In the genomic region with DNA sequence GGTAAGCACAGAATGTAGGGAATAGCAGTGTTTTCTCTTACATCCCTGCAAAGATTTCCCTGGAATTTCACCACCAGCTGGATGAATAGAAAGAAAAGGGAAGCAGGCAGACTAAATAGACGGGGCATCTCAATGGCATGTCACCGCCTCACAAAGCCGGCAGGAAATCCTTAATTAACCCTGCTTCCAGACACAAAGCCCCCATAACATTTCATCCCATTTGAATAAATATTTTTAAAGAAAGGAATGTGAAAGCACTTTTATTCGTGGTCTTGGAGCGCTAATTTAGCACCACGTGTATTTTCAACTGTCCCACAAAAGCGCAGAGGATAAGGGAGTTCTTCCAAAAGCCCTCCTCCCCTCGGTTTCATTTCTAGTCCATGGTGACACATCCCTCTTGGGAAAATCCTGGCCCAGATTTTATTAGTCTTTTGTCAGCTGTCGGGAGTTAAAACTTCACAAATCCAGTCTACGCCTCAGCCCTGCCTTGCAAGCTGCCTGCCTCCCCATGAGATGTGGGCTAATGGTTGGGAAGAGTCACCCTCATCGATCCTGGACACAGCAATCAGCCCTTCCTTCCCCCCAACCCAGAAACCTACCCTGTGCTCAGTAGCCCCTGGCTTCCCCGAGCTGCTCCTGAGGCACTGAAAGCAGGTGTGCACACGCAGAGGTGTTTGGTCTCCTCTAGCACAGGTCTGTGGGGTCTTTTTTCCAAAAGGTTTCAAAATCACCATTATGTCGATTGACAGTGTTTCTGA, we compare ENCODE assay signal across 8 mouse cellular contexts. TPM values are rescaled to one million over a fixed set of nuclear protein-coding genes. Genes with fewer than 3 reads are reported as not detected.
DNase-seq lines count a peak whose midpoint lies in the region; ATAC-seq and TF ChIP-seq lines count a peak whose summit lies in the region.

No protein-coding gene starts in this region.

- H3K4me2 ChIP-seq in forebrain, embryonic 14.5 days (ENCODE audit: low read length), result peak overlapping the region; percentile 24
- peak overlapping the region; percentile 40 for H3K4me2 ChIP-seq in stomach, embryonic 16.5 days (ENCODE audit: low read depth, low read length)

- no peaks in the 10 kb centered on the region for H3K36me3 ChIP-seq in spleen, adult 2 months (ENCODE audit: control insufficient read depth, insufficient read depth, low read length)
- no peaks in the 10 kb centered on the region for H3K36me3 ChIP-seq in forebrain, embryonic 14.5 days (ENCODE audit: control insufficient read depth, insufficient read depth, low read length)
- no peaks in the 10 kb centered on the region for H3K36me3 ChIP-seq in limb, embryonic 10.5 days
- no peaks in the 10 kb centered on the region for H3K36me3 ChIP-seq in stomach, embryonic 16.5 days (ENCODE audit: control insufficient read depth, insufficient read depth, low read length)

- TF ChIP-seq POLR2A in spleen, adult 2 months (IDR thresholded peaks at IDR 0.05; ENCODE audit: low read depth, low read length), result no peak

- peak; percentile 67 for ATAC-seq in forebrain, embryonic 14.5 days
- no peak for ATAC-seq in stomach, embryonic 16.5 days (ENCODE audit: insufficient read depth, low FRiP score)

- no peak for TF ChIP-seq CTCF in spleen, adult 2 months (IDR thresholded peaks at IDR 0.05; ENCODE audit: extremely low read depth, insufficient read depth, insufficient read length, insufficient replicate concordance)

- H3K27ac ChIP-seq in spleen, adult 2 months (ENCODE audit: insufficient read depth, low read length), result 0 out of 2 replicates have a peak overlapping the region, but pooled peaks have one; percentile 38
- peak overlapping the region; percentile 76 for H3K27ac ChIP-seq in forebrain, embryonic 14.5 days (ENCODE audit: low read depth, low read length)
- H3K27ac ChIP-seq in limb, embryonic 10.5 days, result peak overlapping the region; percentile 88
- H3K27ac ChIP-seq in stomach, embryonic 16.5 days (ENCODE audit: low read length), result peak overlapping the region; percentile 17; the same call in 1 of the 2 replicates

- no peaks in the 10 kb centered on the region for H3K9me3 ChIP-seq in forebrain, embryonic 14.5 days (replicated peaks; ENCODE audit: control insufficient read depth, low read length)
- H3K9me3 ChIP-seq in limb, embryonic 10.5 days (replicated peaks), result no peaks in the 10 kb centered on the region
- H3K9me3 ChIP-seq in stomach, embryonic 16.5 days (replicated peaks; ENCODE audit: control insufficient read depth, low read length), result no peaks in the 10 kb centered on the region

- no peak for DNase-seq in spleen, adult 2 months (ENCODE audit: low read depth in 1 of 2, low spot score in 2 of 2)
- no peak for DNase-seq in spleen, postnatal 14 days (ENCODE audit: low spot score in 2 of 2)
- peak; percentile 78 for DNase-seq in forebrain, embryonic 14.5 days (ENCODE audit: low spot score)
- no peak for DNase-seq in limb, embryonic 10.5 days (ENCODE audit: low spot score)
- no peak for DNase-seq in urinary bladder, postnatal 25 days (ENCODE audit: low spot score)
- no peak for DNase-seq in layer of hippocampus, postnatal 36 days
- DNase-seq in right cerebral cortex, adult 18-20 months, result no peak

- H3K4me1 ChIP-seq in spleen, adult 2 months (ENCODE audit: control insufficient read depth, insufficient read depth, insufficient read length), result peaks cover 7% of the 10 kb centered on the region; the same call in 1 of the 2 replicates
- peaks cover 22% of the 10 kb centered on the region for H3K4me1 ChIP-seq in forebrain, embryonic 14.5 days (ENCODE audit: control insufficient read depth, insufficient read depth, low read length)
- peaks cover 45% of the 10 kb centered on the region for H3K4me1 ChIP-seq in limb, embryonic 10.5 days
- peaks cover 4% of the 10 kb centered on the region; the same call in 1 of the 2 replicates for H3K4me1 ChIP-seq in stomach, embryonic 16.5 days (ENCODE audit: control insufficient read depth, insufficient read depth, low read length)

- no peak overlapping the region for H3K4me3 ChIP-seq in spleen, adult 2 months (ENCODE audit: extremely low read depth, insufficient read depth, insufficient read length)
- no peak overlapping the region for H3K4me3 ChIP-seq in forebrain, embryonic 14.5 days (ENCODE audit: low read depth, low read length)
- H3K4me3 ChIP-seq in limb, embryonic 10.5 days, result no peak overlapping the region
- no peak overlapping the region; the same call in 1 of the 2 replicates for H3K4me3 ChIP-seq in stomach, embryonic 16.5 days (replicated peaks; ENCODE audit: low read length)

- no peaks in the 10 kb centered on the region for H3K27me3 ChIP-seq in spleen, adult 2 months (ENCODE audit: control insufficient read depth, insufficient read depth, low read length)
- H3K27me3 ChIP-seq in forebrain, embryonic 14.5 days (replicated peaks; ENCODE audit: control insufficient read depth, insufficient read depth, low read length), result peaks cover 53% of the 10 kb centered on the region
- H3K27me3 ChIP-seq in limb, embryonic 10.5 days (ENCODE audit: low read depth, poor library complexity, severe bottlenecking), result peaks cover 18% of the 10 kb centered on the region; the same call in 1 of the 2 replicates
- no peaks in the 10 kb centered on the region for H3K27me3 ChIP-seq in stomach, embryonic 16.5 days (ENCODE audit: control insufficient read depth, insufficient read depth, low read length)

- H3K9ac ChIP-seq in forebrain, embryonic 14.5 days (ENCODE audit: low read length), result peak overlapping the region; percentile 37
- no peak overlapping the region; the same call in 1 of the 2 replicates for H3K9ac ChIP-seq in stomach, embryonic 16.5 days (ENCODE audit: low read length)

- WGBS in spleen, adult 2 months, result 58% methylated on average over 14 of the region's 14 CpGs
- WGBS in forebrain, embryonic 14.5 days, result 2% methylated on average over 14 of the region's 14 CpGs
- WGBS in limb, embryonic 10.5 days, result 43% methylated on average over 14 of the region's 14 CpGs
- 29% methylated on average over 14 of the region's 14 CpGs for WGBS in stomach, embryonic 16.5 days

RNA-seq across cellular contexts. Expression of a gene that starts 26.2 kb away (rescaled TPM):
- 38.9 and 49.1 TPM in 2 replicates for polyA plus RNA-seq in spleen, adult 2 months (2012; rRNA removed)
- 0.97 and 1.6 TPM in 2 replicates for polyA plus RNA-seq in forebrain, embryonic 14.5 days (2014; fragmentation: Nextera tagmentation; extraction: Ambion mirVana)
- polyA plus RNA-seq in limb, embryonic 10.5 days (2016; fragmentation: Nextera tagmentation; extraction: Ambion mirVana), result 1.0 and 1.1 TPM in 2 replicates
- polyA plus RNA-seq in stomach, embryonic 16.5 days (2015; fragmentation: Nextera tagmentation; extraction: Ambion mirVana), result 0.36 and 0.52 TPM in 2 replicates
- not detected for total RNA-seq in layer of hippocampus, postnatal 36 days (2021)

RNA-seq across cellular contexts. Expression of a gene that starts 51.2 kb away (rescaled TPM):
- polyA plus RNA-seq in spleen, adult 2 months (2012; rRNA removed), result 89.4 and 101 TPM in 2 replicates
- 26.0 and 28.8 TPM in 2 replicates for polyA plus RNA-seq in forebrain, embryonic 14.5 days (2014; fragmentation: Nextera tagmentation; extraction: Ambion mirVana)
- polyA plus RNA-seq in limb, embryonic 10.5 days (2016; fragmentation: Nextera tagmentation; extraction: Ambion mirVana), result 31.5 and 36.0 TPM in 2 replicates
- 90.4 and 90.6 TPM in 2 replicates for polyA plus RNA-seq in stomach, embryonic 16.5 days (2015; fragmentation: Nextera tagmentation; extraction: Ambion mirVana)
- 10 to 100 TPM; 21.3 to 35.2 TPM for total RNA-seq in layer of hippocampus, postnatal 36 days (2021)

Comparison
In these comparisons a context has a peak if more than half of its experiments do, and no peak if none do; other contexts are left out.
1. H3K27ac ChIP-seq: peak in every context shown above with its lines; median percentile 88 in limb, embryonic 10.5 days; 76 in forebrain, embryonic 14.5 days; 38 in spleen, adult 2 months; 17 in stomach, embryonic 16.5 days.
2. RNA of a gene that starts 26.2 kb away (polyA plus RNA-seq): 38.9 to 49.1 TPM in spleen, adult 2 months; 1.0 to 1.1 TPM in limb, embryonic 10.5 days, 0.97 to 1.6 TPM in forebrain, embryonic 14.5 days and 0.36 to 0.52 TPM in stomach, embryonic 16.5 days; every median in the first group is over 10 times any median in the second.